Mouse (Mus musculus) E14TG2a.4 (cell line): Measurements from ENCODE around the gene Prm2.

ENCODE experiments used
- H3K27me3 ChIP-seq: 2 replicates; pipeline ENCODE4 v1.6.1; 2014; ENCODE audit warnings: low read length, control low read depth; ENCODE audit not compliant: insufficient read depth
- H3K36me3 ChIP-seq: 2 replicates; pipeline ENCODE4 v1.6.1; 2014; ENCODE audit warnings: low read length, control low read depth; ENCODE audit not compliant: insufficient read depth
- H3K4me1 ChIP-seq: replicated peaks from 2 replicates; pipeline ENCODE4 v1.6.1; 2014; ENCODE audit warnings: low read depth, low read length, control low read depth
- H3K4me3 ChIP-seq: replicated peaks from 2 replicates; pipeline ENCODE4 v1.5.1; 2014; ENCODE audit warnings: mild to moderate bottlenecking, low read length
- H3K9me3 ChIP-seq: 2 replicates; pipeline ENCODE4 v1.6.1; 2014; ENCODE audit warnings: low read length, control low read depth
- CTCF ChIP-seq: conservative IDR thresholded peaks from 2 replicates; pipeline ENCODE4 v1.5.1; 2014; ENCODE audit warnings: low read length
- NANOG ChIP-seq: IDR thresholded peaks from 2 replicates; pipeline ENCODE4 v1.6.1; 2014; ENCODE audit warnings: borderline replicate concordance, low read length, mixed read lengths
- POU5F1 ChIP-seq: IDR thresholded peaks from 2 replicates; pipeline ENCODE4 v1.6.1; 2014; ENCODE audit warnings: low read length, borderline replicate concordance

Gene Prm2

GRCm38 (mm10) chr16:10763540-10764264, 32.2 kb downstream of the Prm2 start:
- H3K9me3 ChIP-seq = no peaks in the 10 kb centered on the region
- peaks cover 67% of the 10 kb centered on the region for H3K27me3 ChIP-seq
- H3K4me1 ChIP-seq = peaks cover 17% of the 10 kb centered on the region
- H3K4me3 ChIP-seq = no peak overlapping the region
- no peak for TF ChIP-seq POU5F1
- no peak for TF ChIP-seq NANOG
- TF ChIP-seq CTCF = no peak
- H3K36me3 ChIP-seq = no peaks in the 10 kb centered on the region

DNA sequence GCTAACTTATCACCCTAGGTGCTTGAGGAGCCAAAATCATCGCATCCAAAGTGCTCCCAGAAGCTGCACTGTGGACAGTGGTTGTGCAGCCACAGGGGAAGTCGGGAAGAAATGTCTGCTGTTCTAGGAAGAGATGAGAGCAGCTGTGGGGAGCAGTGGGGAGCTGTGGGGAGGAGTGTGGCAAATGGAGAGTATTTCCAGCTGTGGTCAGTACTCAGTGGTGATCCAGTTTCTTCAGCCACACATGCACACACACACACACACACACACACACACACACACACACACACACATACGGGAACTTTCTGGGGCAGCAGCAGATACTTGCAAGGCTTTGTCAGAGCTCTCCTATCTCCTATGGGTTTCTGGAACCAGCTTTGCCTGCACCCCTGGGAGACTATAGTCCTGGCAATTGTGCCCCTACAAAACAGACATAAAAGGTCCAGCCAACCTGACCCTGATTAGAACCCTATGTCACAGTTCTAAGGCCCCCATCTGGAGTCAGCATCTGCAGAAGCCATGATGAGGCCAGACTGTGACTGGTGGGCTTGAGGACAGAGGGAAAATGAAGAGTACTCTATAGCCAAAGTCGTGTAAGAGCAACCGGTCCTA, 33.3 kb downstream of the Prm2 start:
- Histone ChIP-seq H3K9me3 (no peaks in the 10 kb centered on the region), H3K4me1 (peaks cover 16% of the 10 kb centered on the region), H3K36me3 (no peaks in the 10 kb centered on the region), H3K4me3 (no peak overlapping the region), H3K27me3 (peaks cover 70% of the 10 kb centered on the region)
- no peak for TF ChIP-seq NANOG
- TF ChIP-seq CTCF = no peak
- TF ChIP-seq POU5F1 = no peak

DNA sequence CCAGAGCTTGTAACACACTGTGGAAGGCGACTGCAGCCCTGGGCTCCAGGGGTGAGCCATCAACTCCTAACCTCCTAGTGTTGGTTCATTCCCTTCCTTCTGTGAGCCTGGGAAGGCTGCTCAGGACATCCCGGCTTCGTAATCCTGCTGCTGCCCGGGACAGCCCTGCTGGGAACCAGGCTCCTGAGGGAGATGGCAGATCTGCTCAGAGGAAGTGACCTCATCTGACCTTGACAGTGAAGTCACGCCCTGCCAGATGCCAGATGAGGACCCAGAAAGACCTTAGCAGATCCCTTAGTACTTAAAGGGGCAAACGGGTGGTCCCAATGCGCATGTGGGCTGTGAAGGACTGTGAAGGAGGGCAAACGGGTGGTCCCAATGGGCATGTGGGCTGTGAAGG, 34.8 kb downstream of the Prm2 start:
- H3K27me3 ChIP-seq = peaks cover 80% of the 10 kb centered on the region
- H3K9me3 ChIP-seq = no peaks in the 10 kb centered on the region
- TF ChIP-seq POU5F1 (no peak), NANOG (no peak), CTCF (no peak)
- no peak overlapping the region for H3K4me3 ChIP-seq
- peaks cover 12% of the 10 kb centered on the region for H3K4me1 ChIP-seq
- no peaks in the 10 kb centered on the region for H3K36me3 ChIP-seq

GRCm38 (mm10) chr16:10756168-10756567, 39.8 kb downstream of the Prm2 start:
- Histone ChIP-seq H3K27me3 (peaks cover 82% of the 10 kb centered on the region), H3K36me3 (no peaks in the 10 kb centered on the region), H3K4me1 (peaks cover 9% of the 10 kb centered on the region), H3K4me3 (no peak overlapping the region), H3K9me3 (no peaks in the 10 kb centered on the region)
- no peak for TF ChIP-seq NANOG

GRCm38 (mm10) chr16:10754521-10755296, 41.2 kb downstream of the Prm2 start:
- Histone ChIP-seq H3K27me3 (peaks cover 77% of the 10 kb centered on the region), H3K4me3 (no peak overlapping the region), H3K4me1 (peaks cover 13% of the 10 kb centered on the region), H3K36me3 (no peaks in the 10 kb centered on the region), H3K9me3 (no peaks in the 10 kb centered on the region)
- no peak for TF ChIP-seq NANOG
- no peak for TF ChIP-seq CTCF
- no peak for TF ChIP-seq POU5F1

GRCm38 (mm10) chr16:10749824-10750223, 46.1 kb downstream of the Prm2 start:
- Histone ChIP-seq H3K9me3 (no peaks in the 10 kb centered on the region), H3K4me3 (0 out of 2 replicates have a peak overlapping the region, but pooled peaks have one; percentile 26), H3K36me3 (no peaks in the 10 kb centered on the region), H3K27me3 (peaks cover 47% of the 10 kb centered on the region), H3K4me1 (peaks cover 6% of the 10 kb centered on the region)
- TF ChIP-seq POU5F1 = no peak
- no peak for TF ChIP-seq NANOG
- no peak for TF ChIP-seq CTCF

DNA sequence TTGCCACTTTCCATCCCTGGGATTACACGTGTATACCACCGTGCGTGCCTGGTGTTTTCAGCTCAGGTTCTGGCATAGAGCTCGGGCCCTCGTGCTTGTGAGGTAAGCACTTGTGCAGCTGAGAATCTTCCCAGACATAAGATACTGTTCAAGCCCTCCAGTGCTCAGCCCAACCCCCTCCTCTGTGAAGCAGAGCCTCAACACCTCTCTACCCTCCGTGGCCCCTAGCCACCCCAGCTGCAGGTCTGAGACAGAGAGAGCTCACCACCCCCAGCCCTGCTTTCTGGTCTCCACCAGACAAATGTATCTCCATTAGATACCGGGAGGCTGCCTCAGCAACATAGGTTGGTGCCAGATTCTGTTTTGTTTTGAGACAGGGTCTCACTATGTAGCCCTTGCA, 46.7 kb downstream of the Prm2 start:
- Histone ChIP-seq H3K27me3 (peaks cover 41% of the 10 kb centered on the region), H3K4me1 (peaks cover 8% of the 10 kb centered on the region), H3K9me3 (no peaks in the 10 kb centered on the region), H3K36me3 (no peaks in the 10 kb centered on the region), H3K4me3 (no peak overlapping the region)
- TF ChIP-seq NANOG (no peak), CTCF (no peak), POU5F1 (no peak)
